Mouse (Mus musculus) neural tube, embryonic 11.5 days (tissue): ENCODE data around the gene Hoxa10. TPM values are rescaled to one million over a fixed set of nuclear protein-coding genes. Genes with fewer than 3 reads are reported as not detected.

Experiments used
- ATAC-seq: fragments of 200-750 bp; cut with Nextera tagmentation; 2 replicates; pipeline ENCODE4 v1.8.0; 2017; ENCODE audit warnings: moderate number of reproducible peaks, mild to moderate bottlenecking, moderate TSS enrichment, moderate library complexity; ENCODE audit not compliant: insufficient read depth, low FRiP score, low TSS enrichment
- DNase-seq: peaks from one replicate; pipeline ENCODE4 v3.0.0-alpha.2; 2015; ENCODE audit warnings: low spot score
- H3K27ac ChIP-seq: fragments of 300-500 bp; sonication (generic); 2 replicates; pipeline ENCODE4 v1.5.1; 2014; ENCODE audit warnings: low read depth, mild to moderate bottlenecking, low read length
- H3K27me3 ChIP-seq: fragments of 300-500 bp; sonication (generic); 2 replicates; pipeline ENCODE4 v1.6.1; 2014; ENCODE audit warnings: mild to moderate bottlenecking, low read length, mixed read lengths; ENCODE audit not compliant: control insufficient read depth, insufficient read depth
- H3K36me3 ChIP-seq: fragments of 300-500 bp; sonication (generic); 2 replicates; pipeline ENCODE4 v1.6.1; 2014; ENCODE audit warnings: mild to moderate bottlenecking, low read length, moderate library complexity, mixed read lengths; ENCODE audit not compliant: control insufficient read depth, insufficient read depth
- H3K4me1 ChIP-seq: fragments of 300-500 bp; sonication (generic); 2 replicates; pipeline ENCODE4 v1.6.1; 2014; ENCODE audit warnings: low read length, mixed read lengths; ENCODE audit not compliant: control insufficient read depth, insufficient read depth
- H3K4me2 ChIP-seq: fragments of 300-500 bp; sonication (generic); 2 replicates; pipeline ENCODE4 v1.6.1; 2014; ENCODE audit warnings: low read depth, mild to moderate bottlenecking, moderate library complexity
- H3K4me3 ChIP-seq: fragments of 300-500 bp; sonication (generic); 2 replicates; pipeline ENCODE4 v1.5.1; 2014; ENCODE audit warnings: low read depth, low read length
- H3K9ac ChIP-seq: fragments of 300-500 bp; sonication (generic); 2 replicates; pipeline ENCODE4 v1.6.1; 2014; ENCODE audit warnings: mild to moderate bottlenecking, low read length
- H3K9me3 ChIP-seq: fragments of 300-500 bp; sonication (generic); 2 replicates; pipeline ENCODE4 v1.6.1; 2016; ENCODE audit warnings: low read length; ENCODE audit not compliant: control insufficient read depth
- WGBS: fragments of 180-500 bp; shearing (Covaris S2); extraction: QIAGEN DNeasy Blood & Tissue Kit; methylation state at CpG from one replicate; pipeline ENCODE4 v1.1.7; 2014; 5-methylcytosine and 5-hydroxymethylcytosine counted together
- polyA plus RNA-seq: library from polyadenylated mRNA; unstranded; fragments of >200 nt; fragmentation: Nextera tagmentation; extraction: Ambion mirVana; gene quantifications from 2 replicates; pipeline ENCODE4 v1.2.1, GENCODE M21; 2014

Hoxa10 gene
- polyA plus RNA-seq, 1 experiment from 2014 or later: 72.8 TPM

GRCm38 (mm10) chr6:52230516-52231165, 10.0 kb downstream of the Hoxa10 start, which contains the start of gene Hoxa9:
Gene Hoxa9 (minus strand): TSS chr6:52231089.
- Histone ChIP-seq H3K4me2 (peak within 1 kb of the TSS; percentile 86), H3K4me3 (peak within 1 kb of the TSS; percentile 65), H3K9ac (peak within 1 kb of the TSS; percentile 94), H3K9me3 (no peaks in the 10 kb centered on the region), H3K27ac (peak within 1 kb of the TSS; percentile 94), H3K4me1 (peaks cover 2% of the 10 kb centered on the region; the same call in 1 of the 2 replicates), H3K36me3 (no peaks in the 10 kb centered on the region), H3K27me3 (peaks cover 43% of the 10 kb centered on the region)
- DNase-seq (no peak), ATAC-seq (peak; percentile 33)
- 1% methylated on average over 21 of the region's 36 CpGs for WGBS

GRCm38 (mm10) chr6:52229558-52230416, 10.9 kb downstream of the Hoxa10 start:
- DNase-seq (no peak), ATAC-seq (no peak)
- Histone ChIP-seq H3K4me3 (peak overlapping the region; percentile 59), H3K36me3 (no peaks in the 10 kb centered on the region), H3K4me1 (peaks cover 2% of the 10 kb centered on the region; the same call in 1 of the 2 replicates), H3K9ac (peak overlapping the region; percentile 94), H3K9me3 (no peaks in the 10 kb centered on the region), H3K27ac (peak overlapping the region; percentile 94), H3K27me3 (peaks cover 41% of the 10 kb centered on the region), H3K4me2 (peak overlapping the region; percentile 86)
- WGBS: under 1% methylated on average over 44 of the region's 44 CpGs

GRCm38 (mm10) chr6:52228475-52229465, 11.9 kb downstream of the Hoxa10 start:
- peaks cover 33% of the 10 kb centered on the region for H3K27me3 ChIP-seq
- H3K9ac ChIP-seq: peak overlapping the region; percentile 94
- no peaks in the 10 kb centered on the region for H3K9me3 ChIP-seq
- no peaks in the 10 kb centered on the region for H3K36me3 ChIP-seq
- under 1% methylated on average over 38 of the region's 38 CpGs for WGBS
- H3K27ac ChIP-seq: peak overlapping the region; percentile 94
- peak overlapping the region; percentile 59 for H3K4me3 ChIP-seq
- DNase-seq: peak; percentile 73
- peaks cover 2% of the 10 kb centered on the region; the same call in 1 of the 2 replicates for H3K4me1 ChIP-seq
- peak overlapping the region; percentile 86 for H3K4me2 ChIP-seq
- no peak for ATAC-seq

GRCm38 (mm10) chr6:52227470-52228222, 13.0 kb downstream of the Hoxa10 start:
- peak overlapping the region; percentile 87 for H3K4me3 ChIP-seq
- peak overlapping the region; percentile 100 for H3K27ac ChIP-seq
- no peaks in the 10 kb centered on the region for H3K9me3 ChIP-seq
- ATAC-seq (no peak), DNase-seq (no peak)
- peaks cover 24% of the 10 kb centered on the region for H3K27me3 ChIP-seq
- peak overlapping the region; percentile 99 for H3K4me2 ChIP-seq
- peak overlapping the region; percentile 99 for H3K9ac ChIP-seq
- H3K36me3 ChIP-seq: no peaks in the 10 kb centered on the region
- 2% methylated on average over 11 of the region's 11 CpGs for WGBS
- peaks cover 2% of the 10 kb centered on the region; the same call in 1 of the 2 replicates for H3K4me1 ChIP-seq

- Histone ChIP-seq H3K4me2 (peak overlapping the region; percentile 99), H3K9ac (peak overlapping the region; percentile 99)
Measured at GRCm38 (mm10) chr6:52226569-52227257, 13.9 kb downstream of the Hoxa10 start.

GRCm38 (mm10) chr6:52225612-52226568, 14.8 kb downstream of the Hoxa10 start:
- peaks cover 6% of the 10 kb centered on the region for H3K4me1 ChIP-seq
- peak overlapping the region; percentile 87 for H3K4me3 ChIP-seq
- 1% methylated on average over 69 of the region's 69 CpGs for WGBS
- peak overlapping the region; percentile 100 for H3K27ac ChIP-seq
- peak overlapping the region; percentile 99 for H3K9ac ChIP-seq
- H3K27me3 ChIP-seq: peaks cover 21% of the 10 kb centered on the region; the same call in 1 of the 2 replicates
- ATAC-seq (peak; percentile 29; the same call in 1 of the 2 replicates), DNase-seq (peak; percentile 67)
- H3K4me2 ChIP-seq: peak overlapping the region; percentile 99
- no peaks in the 10 kb centered on the region for H3K36me3 ChIP-seq
- H3K9me3 ChIP-seq: no peaks in the 10 kb centered on the region

More at GRCm38 (mm10) chr6:52226569-52227257, 13.9 kb downstream of the Hoxa10 start:
- no peaks in the 10 kb centered on the region for H3K9me3 ChIP-seq
- peaks cover 21% of the 10 kb centered on the region; the same call in 1 of the 2 replicates for H3K27me3 ChIP-seq
- ATAC-seq (no peak), DNase-seq (no peak)
- H3K4me3 ChIP-seq: peak overlapping the region; percentile 87
- H3K27ac ChIP-seq: peak overlapping the region; percentile 100
- H3K4me1 ChIP-seq: peaks cover 6% of the 10 kb centered on the region
- H3K36me3 ChIP-seq: no peaks in the 10 kb centered on the region
- WGBS: 2% methylated on average over 26 of the region's 26 CpGs
